Mouse (Mus musculus) megakaryocyte, embryonic 14.5 days (primary cell): ENCODE measurements around the gene Stag2. TPM values are rescaled to one million over a fixed set of nuclear protein-coding genes. Genes with fewer than 3 reads are reported as not detected.

Source experiments
- H3K27me3 ChIP-seq: replicated peaks from 2 replicates; pipeline ENCODE3; 2012; ENCODE audit warnings: inconsistent platforms
- H3K36me3 ChIP-seq: replicated peaks from 2 replicates; pipeline ENCODE3; 2012; ENCODE audit warnings: low read length, inconsistent platforms, mixed read lengths
- H3K4me1 ChIP-seq: 2 replicates; pipeline ENCODE4 v1.6.1; 2012; ENCODE audit warnings: inconsistent platforms
- H3K4me3 ChIP-seq: replicated peaks from 2 replicates; pipeline ENCODE3; 2012; ENCODE audit warnings: moderate library complexity, mild to moderate bottlenecking, inconsistent platforms
- H3K9me3 ChIP-seq: 2 replicates; pipeline ENCODE4 v1.6.1; 2012; ENCODE audit warnings: inconsistent platforms
- FLI1 ChIP-seq: IDR thresholded peaks from 2 replicates; pipeline ENCODE4 v1.6.1; 2012; ENCODE audit warnings: low read length, inconsistent platforms, mixed read lengths
- GATA1 ChIP-seq: IDR thresholded peaks from 3 replicates; pipeline ENCODE4 v1.6.1; 2012; ENCODE audit warnings: mixed read lengths, low read length, inconsistent platforms, borderline replicate concordance
- polyA plus RNA-seq: library from polyadenylated mRNA; stranded (reverse); fragments of >175 nt; gene quantifications from 2 replicates; pipeline ENCODE4 v1.2.3, GENCODE M21; 2012; ENCODE audit warnings: low replicate concordance; ENCODE audit not compliant: insufficient read depth

Stag2 gene
- polyA plus RNA-seq, 1 experiment: 1.8 TPM

DNA sequence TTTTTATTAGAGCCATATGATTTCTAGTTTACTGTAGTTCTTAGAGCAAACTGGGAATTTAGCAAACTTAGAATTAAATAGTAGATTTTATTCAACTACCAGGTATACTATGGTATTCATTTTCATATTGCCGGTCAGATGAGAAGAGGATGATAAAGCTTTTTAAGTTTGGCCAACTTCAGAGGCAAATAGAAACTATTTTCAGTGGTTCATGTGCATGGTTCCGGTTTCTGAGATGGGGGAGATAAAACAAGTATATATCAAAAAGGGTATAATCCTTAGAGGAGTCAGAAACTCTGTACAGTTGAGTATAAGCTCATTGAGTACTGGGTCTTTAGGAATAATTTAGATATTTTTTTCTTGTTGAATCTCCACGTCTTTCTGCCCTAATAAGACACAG, 45.5 kb downstream of the Stag2 start:
- H3K4me3 ChIP-seq: no peak overlapping the region
- H3K27me3 ChIP-seq: no peaks in the 10 kb centered on the region
- TF ChIP-seq GATA1 (no peak), FLI1 (no peak)
- H3K9me3 ChIP-seq: no peaks in the 10 kb centered on the region
- H3K36me3 ChIP-seq: peaks cover 5% of the 10 kb centered on the region
- peaks cover 15% of the 10 kb centered on the region for H3K4me1 ChIP-seq

DNA sequence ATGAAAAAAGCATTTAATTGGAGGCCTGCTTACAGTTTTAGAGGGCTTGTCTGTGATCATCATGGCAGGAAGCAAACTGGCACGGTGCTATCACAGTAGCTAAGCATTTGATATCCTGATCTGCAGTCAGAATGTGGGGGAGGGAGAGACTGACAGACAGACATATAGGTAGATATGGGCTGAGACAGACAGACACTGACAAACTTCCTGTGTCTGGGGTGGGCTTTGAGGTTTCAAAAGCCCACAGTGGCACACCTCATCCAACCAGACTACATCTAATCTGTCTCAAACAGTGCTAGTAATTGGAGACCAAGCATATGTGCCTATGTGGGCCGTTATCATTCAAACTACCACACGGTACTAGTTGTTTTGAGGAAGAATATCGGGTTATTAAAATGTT, 53.4 kb downstream of the Stag2 start:
- TF ChIP-seq FLI1 (no peak), GATA1 (no peak)
- no peaks in the 10 kb centered on the region for H3K9me3 ChIP-seq

DNA sequence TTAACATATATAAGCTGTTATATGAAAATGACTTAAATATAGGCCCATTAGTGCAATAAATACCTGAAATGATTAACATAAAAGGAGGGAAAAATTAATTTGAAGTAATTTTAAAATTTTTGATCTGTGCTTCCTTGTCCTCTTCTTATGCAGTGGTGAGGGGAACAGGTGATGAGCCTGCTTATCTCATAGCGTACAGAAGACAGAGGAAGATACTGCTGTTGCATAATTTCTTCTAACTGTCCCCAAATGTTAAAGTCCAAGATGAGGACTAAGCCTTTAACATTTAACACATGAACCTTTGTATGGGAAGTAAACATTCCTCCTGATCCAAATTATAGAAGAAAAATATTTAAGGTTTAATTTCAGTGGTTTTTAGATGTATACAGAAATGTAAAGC, 66.6 kb downstream of the Stag2 start:
- Histone ChIP-seq H3K4me1 (peaks cover 4% of the 10 kb centered on the region; the same call in 1 of the 2 replicates), H3K4me3 (no peak overlapping the region), H3K36me3 (peaks cover 26% of the 10 kb centered on the region), H3K27me3 (no peaks in the 10 kb centered on the region), H3K9me3 (no peaks in the 10 kb centered on the region)
- TF ChIP-seq FLI1 (no peak), GATA1 (no peak)

More for the DNA sequence above, 53.4 kb downstream of the Stag2 start:
- Histone ChIP-seq H3K27me3 (no peaks in the 10 kb centered on the region), H3K4me3 (no peak overlapping the region), H3K36me3 (peaks cover 23% of the 10 kb centered on the region), H3K4me1 (peaks cover 23% of the 10 kb centered on the region)

DNA sequence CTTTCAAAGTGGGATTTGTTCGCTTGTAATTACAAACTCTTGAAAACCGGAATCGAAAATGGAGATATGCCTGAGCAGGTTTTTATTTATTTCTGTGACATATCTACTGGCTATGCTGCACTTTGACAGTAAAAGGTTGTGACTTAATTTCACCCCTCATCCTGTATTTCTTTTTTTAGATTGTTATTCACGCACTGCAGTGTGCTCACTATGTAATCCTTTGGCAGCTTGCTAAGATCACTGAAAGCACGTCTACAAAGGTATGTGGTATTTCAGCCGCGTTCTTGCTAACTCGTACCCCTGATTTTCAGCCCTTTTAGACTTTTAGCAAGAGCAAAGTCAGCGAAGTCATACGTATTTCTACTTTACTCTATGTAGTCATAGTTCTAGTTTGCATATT, 101.2 kb downstream of the Stag2 start:
- Histone ChIP-seq H3K36me3 (peaks cover 50% of the 10 kb centered on the region), H3K4me3 (no peak overlapping the region), H3K27me3 (no peaks in the 10 kb centered on the region), H3K4me1 (0 out of 2 replicates have a peak, but pooled peaks cover 3% of the 10 kb centered on the region), H3K9me3 (no peaks in the 10 kb centered on the region)
- TF ChIP-seq FLI1: no peak
- no peak for TF ChIP-seq GATA1

DNA sequence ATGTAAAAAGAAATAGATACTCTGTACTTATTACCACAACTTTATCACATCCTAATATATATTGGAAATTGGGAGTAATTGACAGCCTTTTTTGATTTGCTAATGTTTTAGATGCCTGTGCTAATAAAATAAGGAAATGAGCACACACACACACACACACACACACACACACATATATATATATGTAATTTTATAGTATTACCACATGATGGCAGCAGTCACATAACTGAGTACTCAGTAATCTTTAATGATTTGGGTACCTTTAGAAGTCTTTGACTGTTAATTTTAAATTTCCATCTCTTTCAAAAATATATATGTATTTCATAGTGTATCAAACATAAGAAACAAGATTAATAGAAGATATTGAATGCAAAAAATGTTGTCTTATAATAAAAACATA, 123.6 kb downstream of the Stag2 start:
- TF ChIP-seq FLI1 (no peak), GATA1 (no peak)
- Histone ChIP-seq H3K36me3 (peaks cover 57% of the 10 kb centered on the region), H3K4me3 (no peak overlapping the region), H3K9me3 (no peaks in the 10 kb centered on the region), H3K27me3 (no peaks in the 10 kb centered on the region), H3K4me1 (no peaks in the 10 kb centered on the region)

DNA sequence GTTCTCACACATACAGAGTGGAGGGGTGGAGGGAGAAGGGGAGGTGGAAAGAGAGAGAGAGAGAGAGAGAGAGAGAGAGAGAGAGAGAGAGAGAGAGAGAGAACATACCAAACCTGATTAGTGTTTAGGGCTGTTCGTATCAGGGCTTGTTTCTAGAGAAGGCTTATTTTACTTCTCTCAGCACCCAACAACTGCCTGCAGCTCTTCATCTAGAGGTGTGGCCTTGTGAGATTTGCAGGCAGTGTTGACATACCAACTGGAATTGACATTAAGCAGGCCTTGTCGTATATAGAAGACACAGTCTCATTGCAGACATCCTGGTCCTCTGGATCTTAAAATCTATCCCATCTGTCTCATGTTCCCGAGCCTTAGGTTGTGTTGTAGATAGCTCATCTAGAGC, 141.1 kb downstream of the Stag2 start:
- Histone ChIP-seq H3K4me1 (no peaks in the 10 kb centered on the region), H3K27me3 (no peaks in the 10 kb centered on the region), H3K36me3 (peaks cover 4% of the 10 kb centered on the region), H3K4me3 (no peak overlapping the region), H3K9me3 (no peaks in the 10 kb centered on the region)
- TF ChIP-seq FLI1: no peak

DNA sequence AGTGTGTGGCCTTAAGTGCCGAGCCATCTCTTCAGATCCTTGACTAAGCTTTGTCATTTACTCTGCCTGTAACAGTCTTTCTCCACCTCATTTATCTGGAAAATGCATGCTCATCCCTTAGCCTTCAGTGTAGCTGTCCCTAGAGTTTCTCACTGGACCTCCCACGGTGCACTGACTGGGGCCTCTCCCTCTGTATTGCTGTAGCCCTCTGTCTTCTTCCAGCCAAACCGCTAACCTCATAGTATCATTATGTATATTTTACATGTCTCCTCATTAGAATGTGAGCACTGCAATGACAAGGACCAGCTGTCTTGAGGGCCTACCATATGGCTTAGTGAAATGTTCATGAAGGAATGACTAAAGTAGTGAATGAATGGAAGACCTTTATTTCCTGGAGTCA, 166.1 kb downstream of the Stag2 start:
- Histone ChIP-seq H3K27me3 (peaks cover 9% of the 10 kb centered on the region), H3K4me3 (no peak overlapping the region), H3K4me1 (no peaks in the 10 kb centered on the region), H3K9me3 (no peaks in the 10 kb centered on the region), H3K36me3 (no peaks in the 10 kb centered on the region)
- no peak for TF ChIP-seq FLI1
- no peak for TF ChIP-seq GATA1

DNA sequence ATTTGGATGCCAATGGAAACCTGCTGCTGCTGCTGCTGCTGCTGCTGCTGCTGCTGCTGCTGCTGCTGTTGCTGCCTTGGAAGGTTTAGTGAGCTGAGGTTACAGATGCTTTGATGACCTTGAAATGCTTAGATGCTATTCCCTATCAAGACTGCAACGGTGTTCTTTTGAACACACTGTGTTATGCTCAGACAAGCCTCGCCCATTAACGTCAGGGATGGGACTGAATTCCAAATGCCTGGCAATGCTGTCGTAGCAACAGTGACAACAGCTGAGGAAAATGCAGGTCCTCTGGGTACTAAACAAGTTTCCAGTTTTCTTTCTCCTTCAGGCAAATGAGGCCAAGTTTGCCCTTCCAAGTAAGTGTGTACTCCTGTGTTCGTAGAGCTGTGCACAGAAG, 171.3 kb downstream of the Stag2 start:
- Histone ChIP-seq H3K36me3 (no peaks in the 10 kb centered on the region), H3K4me1 (no peaks in the 10 kb centered on the region), H3K4me3 (no peak overlapping the region), H3K9me3 (no peaks in the 10 kb centered on the region), H3K27me3 (peaks cover 7% of the 10 kb centered on the region)
- TF ChIP-seq GATA1: no peak
- TF ChIP-seq FLI1: no peak

DNA sequence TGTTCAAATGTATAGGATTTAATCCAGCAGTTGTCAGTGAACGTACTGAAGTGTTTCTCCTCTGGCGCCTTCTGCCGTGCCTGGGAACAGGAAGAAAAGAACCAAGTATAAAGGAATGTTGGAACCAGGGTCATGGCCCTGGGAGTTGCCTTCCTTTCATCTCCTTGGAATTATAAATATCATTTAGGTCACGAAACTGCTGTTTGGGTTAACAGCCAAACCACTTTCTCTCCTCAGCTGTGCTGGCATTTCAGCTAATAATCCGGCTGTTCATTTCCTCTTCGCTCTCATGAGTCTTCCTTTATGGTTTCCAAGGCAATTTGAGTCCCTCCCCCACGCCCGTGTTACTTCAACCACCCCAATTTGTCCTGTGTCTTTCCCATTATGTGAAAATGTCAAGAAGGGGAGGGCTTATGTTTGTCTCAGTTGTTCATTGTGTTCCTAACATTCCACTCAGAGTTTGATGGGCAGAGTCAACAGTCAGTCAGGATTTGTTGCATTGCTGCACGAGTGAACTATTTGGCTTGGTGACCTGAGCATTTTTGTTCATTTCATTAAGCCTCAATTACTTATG, 172.2 kb downstream of the Stag2 start:
- peaks cover 9% of the 10 kb centered on the region for H3K27me3 ChIP-seq
- H3K4me3 ChIP-seq: no peak overlapping the region
- H3K36me3 ChIP-seq: no peaks in the 10 kb centered on the region
- TF ChIP-seq GATA1 (no peak), FLI1 (no peak)
- no peaks in the 10 kb centered on the region for H3K4me1 ChIP-seq
- H3K9me3 ChIP-seq: no peaks in the 10 kb centered on the region

DNA sequence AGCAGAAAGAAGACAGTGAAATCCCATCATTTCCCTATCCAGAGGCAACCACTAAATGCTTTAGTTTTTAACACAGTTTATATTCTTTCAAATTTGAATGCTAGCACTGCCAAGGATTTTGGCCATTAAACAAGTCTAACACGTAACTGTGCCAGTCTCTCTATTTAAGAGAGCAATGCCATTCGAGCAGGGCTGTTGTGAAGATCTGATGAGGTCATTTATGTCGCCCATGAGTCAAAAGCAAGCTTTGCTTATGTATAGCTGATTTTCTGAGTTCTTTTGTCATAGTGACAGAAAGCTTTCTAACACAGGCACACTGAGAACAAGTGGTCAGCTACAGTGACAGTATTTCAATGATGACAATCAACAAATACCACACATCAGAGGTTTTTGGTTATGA, 175.7 kb downstream of the Stag2 start:
- peaks cover 9% of the 10 kb centered on the region for H3K27me3 ChIP-seq
- no peaks in the 10 kb centered on the region for H3K9me3 ChIP-seq
- H3K36me3 ChIP-seq: no peaks in the 10 kb centered on the region
- H3K4me3 ChIP-seq: no peak overlapping the region
- TF ChIP-seq GATA1 (no peak), FLI1 (no peak)
- H3K4me1 ChIP-seq: no peaks in the 10 kb centered on the region

Other genes with a start within 250 kb of the Stag2 start
- 2.1 TPM in 1 of 2 replicates, not detected in the other for gene Thoc2, start 228.6 kb upstream of the Stag2 start, polyA plus RNA-seq
- gene Xiap, start 89.6 kb upstream of the Stag2 start, polyA plus RNA-seq: 2.0 and 5.8 TPM in 2 replicates